Mouse (Mus musculus) megakaryocyte, embryonic 14.5 days (primary cell): ENCODE data around the gene Acrbp.

Experiments used
- FLI1 ChIP-seq: IDR thresholded peaks from 2 replicates; pipeline ENCODE4 v1.6.1; 2012; ENCODE audit warnings: low read length, inconsistent platforms, mixed read lengths
- GATA1 ChIP-seq: IDR thresholded peaks from 3 replicates; pipeline ENCODE4 v1.6.1; 2012; ENCODE audit warnings: mixed read lengths, low read length, inconsistent platforms, borderline replicate concordance

GRCm38 (mm10) chr6:125031604-125032003 is 17.9 kb upstream of the Acrbp start:
- TF ChIP-seq GATA1: no peak
- TF ChIP-seq FLI1: no peak
